Mouse (Mus musculus) testis, adult 2 months (tissue): Measurements from ENCODE around the gene Actg2. TPM values are rescaled to one million over a fixed set of nuclear protein-coding genes. Genes with fewer than 3 reads are reported as not detected.

ENCODE experiments used
- H3K27ac ChIP-seq: fragments of 200-500 bp; 2 replicates; pipeline ENCODE4 v1.5.1; 2012; ENCODE audit warnings: low read depth, low read length; ENCODE audit not compliant: control insufficient read depth, insufficient read depth
- H3K27me3 ChIP-seq: fragments of 200-500 bp; 2 replicates; pipeline ENCODE4 v1.6.1; 2012; ENCODE audit warnings: mild to moderate bottlenecking, low read length, moderate library complexity; ENCODE audit not compliant: control insufficient read depth, insufficient read depth
- H3K36me3 ChIP-seq: fragments of 200-500 bp; 2 replicates; pipeline ENCODE4 v1.6.1; 2012; ENCODE audit warnings: mild to moderate bottlenecking, low read length; ENCODE audit not compliant: control insufficient read depth, insufficient read depth
- H3K4me1 ChIP-seq: fragments of 200-500 bp; 2 replicates; pipeline ENCODE4 v1.6.1; 2012; ENCODE audit warnings: low read length; ENCODE audit not compliant: control insufficient read depth, insufficient read depth
- H3K4me3 ChIP-seq: fragments of 200-500 bp; 2 replicates; pipeline ENCODE4 v1.5.1; 2012; ENCODE audit warnings: low read depth, mild to moderate bottlenecking, low read length, moderate library complexity, mixed read lengths; ENCODE audit not compliant: control insufficient read depth
- CTCF ChIP-seq: fragments of 200-500 bp; IDR thresholded peaks from 2 replicates; pipeline ENCODE4 v1.5.1; 2012; ENCODE audit warnings: low read depth, mild to moderate bottlenecking, inconsistent platforms, low read length, moderate library complexity; ENCODE audit not compliant: control insufficient read depth, insufficient read depth, insufficient replicate concordance
- POLR2A ChIP-seq: fragments of 200-500 bp; IDR thresholded peaks from 2 replicates; pipeline ENCODE4 v1.6.1; 2012; ENCODE audit warnings: low read depth, mild to moderate bottlenecking, inconsistent platforms, low read length, moderate library complexity; ENCODE audit not compliant: control insufficient read depth
- polyA plus RNA-seq: library from polyadenylated mRNA; depleted of rRNA; stranded (reverse); fragments of >200 nt; gene quantifications from 2 replicates; pipeline ENCODE4 v1.2.3, GENCODE M21; 2012

Actg2 gene
- polyA plus RNA-seq, 1 experiment, result 505 TPM

GRCm38 (mm10) chr6:83490622-83491021 lies 45.4 kb downstream of the Actg2 start:
- Histone ChIP-seq H3K27ac (no peak overlapping the region), H3K36me3 (no peaks in the 10 kb centered on the region; the same call in none of the 2 replicates)

GRCm38 (mm10) chr6:83488200-83488599 lies 47.9 kb downstream of the Actg2 start:
- Histone ChIP-seq H3K4me1 (no peaks in the 10 kb centered on the region), H3K27ac (no peak overlapping the region), H3K4me3 (no peak overlapping the region), H3K36me3 (peaks cover 1% of the 10 kb centered on the region), H3K27me3 (no peaks in the 10 kb centered on the region)
- TF ChIP-seq POLR2A, result no peak
- TF ChIP-seq CTCF, result no peak

More at GRCm38 (mm10) chr6:83490622-83491021, 45.4 kb downstream of the Actg2 start:
- no peaks in the 10 kb centered on the region for H3K4me1 ChIP-seq
- TF ChIP-seq CTCF, result no peak
- no peak for TF ChIP-seq POLR2A
- no peak overlapping the region for H3K4me3 ChIP-seq
- H3K27me3 ChIP-seq, result no peaks in the 10 kb centered on the region

- Histone ChIP-seq H3K4me3 (no peak overlapping the region), H3K27me3 (no peaks in the 10 kb centered on the region), H3K36me3 (peaks cover 1% of the 10 kb centered on the region), H3K4me1 (no peaks in the 10 kb centered on the region), H3K27ac (no peak overlapping the region)
- TF ChIP-seq POLR2A (no peak), CTCF (no peak)
These were observed 48.8 kb downstream of the Actg2 start for GRCm38 (mm10) chr6:83487298-83487697.

GRCm38 (mm10) chr6:83485854-83486253 lies 50.2 kb downstream of the Actg2 start:
- H3K4me1 ChIP-seq, result no peaks in the 10 kb centered on the region
- H3K27ac ChIP-seq, result no peak overlapping the region
- H3K36me3 ChIP-seq, result peaks cover 1% of the 10 kb centered on the region

GRCm38 (mm10) chr6:83483776-83484175 lies 52.3 kb downstream of the Actg2 start:
- TF ChIP-seq CTCF (no peak), POLR2A (no peak)
- Histone ChIP-seq H3K36me3 (peaks cover 1% of the 10 kb centered on the region; the same call in 1 of the 2 replicates), H3K4me3 (no peak overlapping the region), H3K27ac (no peak overlapping the region), H3K27me3 (no peaks in the 10 kb centered on the region), H3K4me1 (no peaks in the 10 kb centered on the region)

More at GRCm38 (mm10) chr6:83485854-83486253, 50.2 kb downstream of the Actg2 start:
- Histone ChIP-seq H3K27me3 (no peaks in the 10 kb centered on the region), H3K4me3 (no peak overlapping the region)
- TF ChIP-seq POLR2A (no peak), CTCF (no peak)

- TF ChIP-seq POLR2A, result no peak
- no peak for TF ChIP-seq CTCF
- Histone ChIP-seq H3K36me3 (0 out of 2 replicates have a peak, but pooled peaks cover 1% of the 10 kb centered on the region), H3K4me3 (no peak overlapping the region), H3K4me1 (no peaks in the 10 kb centered on the region), H3K27me3 (no peaks in the 10 kb centered on the region), H3K27ac (no peak overlapping the region)
These were observed 53.5 kb downstream of the Actg2 start for GRCm38 (mm10) chr6:83482418-83483085.

GRCm38 (mm10) chr6:83480019-83480655 lies 55.9 kb downstream of the Actg2 start:
- H3K27me3 ChIP-seq, result no peaks in the 10 kb centered on the region
- no peak overlapping the region for H3K27ac ChIP-seq
- H3K36me3 ChIP-seq, result 0 out of 2 replicates have a peak, but pooled peaks cover 1% of the 10 kb centered on the region
- no peaks in the 10 kb centered on the region for H3K4me1 ChIP-seq
- TF ChIP-seq CTCF, result no peak
- no peak for TF ChIP-seq POLR2A
- no peak overlapping the region for H3K4me3 ChIP-seq

GRCm38 (mm10) chr6:83479193-83479592 lies 56.9 kb downstream of the Actg2 start:
- Histone ChIP-seq H3K4me1 (no peaks in the 10 kb centered on the region), H3K36me3 (0 out of 2 replicates have a peak, but pooled peaks cover 1% of the 10 kb centered on the region), H3K4me3 (no peak overlapping the region), H3K27me3 (no peaks in the 10 kb centered on the region), H3K27ac (no peak overlapping the region)
- TF ChIP-seq POLR2A (no peak), CTCF (no peak)
